Mouse (Mus musculus): ENCODE data around the gene A630001G21Rik. TPM values are rescaled to one million over a fixed set of nuclear protein-coding genes. Genes with fewer than 3 reads are reported as not detected.

The A630001G21Rik gene
- total and polyA plus RNA-seq, 3 experiments: 15.4 to 24.0 TPM; not detected in 1

DNA sequence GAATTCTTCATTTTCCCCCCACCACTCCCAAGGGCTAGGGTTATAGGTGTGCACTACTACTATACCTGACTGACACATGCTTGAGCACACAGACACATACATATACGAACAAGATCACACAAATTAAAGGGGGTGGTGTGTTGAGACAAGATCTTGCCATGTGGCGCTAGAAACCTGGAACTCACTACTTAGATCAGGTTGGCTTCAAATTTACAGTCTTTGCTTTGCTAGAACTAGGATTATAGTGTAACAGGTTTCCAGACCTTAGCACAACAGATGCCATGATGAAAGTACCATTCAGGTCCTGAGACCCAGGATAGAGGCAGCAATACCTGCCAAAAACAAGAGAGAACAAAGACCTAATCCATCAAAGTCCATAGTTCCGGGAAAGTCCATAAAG, 13.0 kb upstream of the A630001G21Rik start:
- TF ChIP-seq POLR2A (IDR thresholded peaks at IDR 0.05; ENCODE audit: control insufficient read depth in 1 of 2, insufficient read depth in 1 of 2, low read depth in 1 of 2, low read length in 2 of 2, poor library complexity in 1 of 2) (no peak), RAD21 (IDR thresholded peaks at IDR 0.05; ENCODE audit: low read depth, low read length) (no peak), ETS1 (IDR thresholded peaks at IDR 0.05; ENCODE audit: low read depth, low read length) (no peak), ZC3H11A (IDR thresholded peaks at IDR 0.05; ENCODE audit: low read depth, low read length) (no peak), SIN3A (IDR thresholded peaks at IDR 0.05; ENCODE audit: low read length) (no peak), UBTF (IDR thresholded peaks at IDR 0.05; ENCODE audit: borderline replicate concordance, insufficient read depth, low read depth, low read length) (no peak), MXI1 (IDR thresholded peaks at IDR 0.05; ENCODE audit: low read depth, low read length) (no peak)
- no peaks in the 10 kb centered on the region for H3K27me3 ChIP-seq (ENCODE audit: control insufficient read depth in 1 of 2, insufficient read depth in 2 of 2, low read length in 2 of 2)
- H3K79me2 ChIP-seq (ENCODE audit: control insufficient read depth, insufficient read depth, low read length, poor library complexity): peaks cover 27% of the 10 kb centered on the region
- H3K4me3 ChIP-seq (ENCODE audit: control insufficient read depth in 1 of 2, insufficient read depth in 1 of 2, low read depth in 2 of 2, low read length in 2 of 2): no peak overlapping the region
- no peak overlapping the region for H3K27ac ChIP-seq (ENCODE audit: control insufficient read depth, low read depth, low read length)
- no peak overlapping the region for H3K9ac ChIP-seq (ENCODE audit: control insufficient read depth, low read depth, low read length, poor library complexity, severe bottlenecking)
- no peak for DNase-seq (ENCODE audit: low read depth, low spot score)
- no peaks in the 10 kb centered on the region for H3K9me3 ChIP-seq (replicated peaks; ENCODE audit: insufficient read depth, low read length)
- peaks cover 7 to 10% of the 10 kb centered on the region in 2 experiments; a peak in 3 of 4 replicates for H3K36me3 ChIP-seq (ENCODE audit: control insufficient read depth in 1 of 2, insufficient read depth in 2 of 2, low read length in 2 of 2)
- peaks cover 0 to 4% of the 10 kb centered on the region in 2 experiments; a peak in 1 of 4 replicates for H3K4me1 ChIP-seq (ENCODE audit: control insufficient read depth in 1 of 2, insufficient read depth in 2 of 2, low read length in 2 of 2)

DNA sequence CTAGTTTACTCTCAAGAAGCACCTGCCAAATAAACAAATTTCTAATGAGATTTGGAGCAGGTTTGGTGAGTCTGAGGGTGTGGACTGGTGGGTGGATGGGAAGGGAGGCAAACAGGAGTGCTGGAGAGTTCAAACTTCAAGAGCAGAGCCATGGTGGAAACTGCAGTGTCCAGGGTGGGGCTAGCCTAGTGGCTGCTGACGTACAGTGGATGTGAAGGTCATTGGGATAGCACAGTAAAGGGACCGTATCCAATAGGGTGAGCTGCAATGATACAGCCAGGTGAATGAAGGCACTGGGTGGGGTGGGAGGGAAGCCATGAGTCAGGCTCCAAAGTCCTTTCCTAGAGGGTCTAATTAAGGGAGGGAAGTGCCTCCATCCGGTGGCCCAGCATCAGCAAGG, 12.1 kb upstream of the A630001G21Rik start:
- Histone ChIP-seq H3K79me2 (ENCODE audit: control insufficient read depth, insufficient read depth, low read length, poor library complexity) (peaks cover 19% of the 10 kb centered on the region), H3K27ac (ENCODE audit: control insufficient read depth, low read depth, low read length) (no peak overlapping the region), H3K27me3 (ENCODE audit: control insufficient read depth in 1 of 2, insufficient read depth in 2 of 2, low read length in 2 of 2) (no peaks in the 10 kb centered on the region), H3K9me3 (replicated peaks; ENCODE audit: insufficient read depth, low read length) (no peaks in the 10 kb centered on the region), H3K36me3 (ENCODE audit: control insufficient read depth in 1 of 2, insufficient read depth in 2 of 2, low read length in 2 of 2) (peaks cover 2 to 3% of the 10 kb centered on the region in 2 experiments; a peak in 1 of 4 replicates), H3K4me3 (ENCODE audit: control insufficient read depth in 1 of 2, insufficient read depth in 1 of 2, low read depth in 2 of 2, low read length in 2 of 2) (no peak overlapping the region), H3K9ac (ENCODE audit: control insufficient read depth, low read depth, low read length, poor library complexity, severe bottlenecking) (no peak overlapping the region), H3K4me1 (ENCODE audit: control insufficient read depth in 1 of 2, insufficient read depth in 2 of 2, low read length in 2 of 2) (peaks cover 0 to 2% of the 10 kb centered on the region in 2 experiments; a peak in 2 of 4 replicates)
- no peak for DNase-seq (ENCODE audit: low read depth, low spot score)
- no peak for TF ChIP-seq RAD21 (IDR thresholded peaks at IDR 0.05; ENCODE audit: low read depth, low read length)
- TF ChIP-seq NELFE (IDR thresholded peaks at IDR 0.05; ENCODE audit: low read depth, low read length): no peak
- no peak for TF ChIP-seq ZC3H11A (IDR thresholded peaks at IDR 0.05; ENCODE audit: low read depth, low read length)
- TF ChIP-seq POLR2A (IDR thresholded peaks at IDR 0.05; ENCODE audit: control insufficient read depth in 1 of 2, insufficient read depth in 1 of 2, low read depth in 1 of 2, low read length in 2 of 2, poor library complexity in 1 of 2): no peak
- no peak for TF ChIP-seq HCFC1 (IDR thresholded peaks at IDR 0.05; ENCODE audit: low read depth, low read length)
- no peak for TF ChIP-seq KAT2A (conservative IDR thresholded peaks at IDR 0.05; ENCODE audit: low read depth, low read length)
- no peak for TF ChIP-seq CTCF (IDR thresholded peaks at IDR 0.05 in 2 of 3, conservative IDR thresholded peaks at IDR 0.05 in 1 of 3; ENCODE audit: control insufficient read depth in 1 of 3, insufficient read depth in 1 of 3, low read depth in 2 of 3, low read length in 3 of 3, poor library complexity in 1 of 3, severe bottlenecking in 1 of 3)
- no peak for TF ChIP-seq ZKSCAN1 (IDR thresholded peaks at IDR 0.05; ENCODE audit: low read depth, low read length)
- no peak for TF ChIP-seq RCOR1 (IDR thresholded peaks at IDR 0.05; ENCODE audit: low read depth, low read length)
- no peak for TF ChIP-seq ELF1 (IDR thresholded peaks at IDR 0.05; ENCODE audit: low read depth, low read length)
- no peak for TF ChIP-seq SIN3A (IDR thresholded peaks at IDR 0.05; ENCODE audit: low read length)
- TF ChIP-seq GABPA (IDR thresholded peaks at IDR 0.05; ENCODE audit: low read depth, low read length): no peak
- TF ChIP-seq GATA1 (IDR thresholded peaks at IDR 0.05; ENCODE audit: low read depth, low read length): no peak
- TF ChIP-seq E2F4 (IDR thresholded peaks at IDR 0.05; ENCODE audit: borderline replicate concordance, low read depth, low read length): no peak

Data from MEL (cell line).